Mouse (Mus musculus): ENCODE results near the gene Sh2d1b1.

- no peak for TF ChIP-seq GATA1 (IDR thresholded peaks at IDR 0.05; ENCODE audit: borderline replicate concordance, low read length)
- no peak for TF ChIP-seq FLI1 (IDR thresholded peaks at IDR 0.05; ENCODE audit: low read length)
Observed at GRCm38 (mm10) chr1:170311431-170311830, 34.3 kb downstream of the Sh2d1b1 start.
